Mouse (Mus musculus): ENCODE measurements around the gene Nr4a1. TPM values are rescaled to one million over a fixed set of nuclear protein-coding genes. Genes with fewer than 3 reads are reported as not detected.

Nr4a1 gene
- polyA plus RNA-seq, 1 experiment from 2014 or later = 1.3 TPM

- Histone ChIP-seq H3K9ac (ENCODE audit: low read length) (no peak overlapping the region), H3K27ac (ENCODE audit: low read depth, low read length) (no peak overlapping the region), H3K9me3 (ENCODE audit: control insufficient read depth, low read length) (no peaks in the 10 kb centered on the region), H3K4me1 (ENCODE audit: control insufficient read depth, insufficient read depth, low read length) (peaks cover 4% of the 10 kb centered on the region; the same call in 1 of the 2 replicates), H3K4me2 (no peak overlapping the region), H3K27me3 (ENCODE audit: control insufficient read depth, insufficient read depth, low read length) (no peaks in the 10 kb centered on the region), H3K36me3 (ENCODE audit: control insufficient read depth, insufficient read depth, low read length) (no peaks in the 10 kb centered on the region), H3K4me3 (ENCODE audit: low read depth, low read length) (no peak overlapping the region)
- 78% methylated on average over 2 of the region's 2 CpGs for WGBS
- no peak for ATAC-seq (ENCODE audit: low FRiP score)
- no peak for DNase-seq (ENCODE audit: low spot score, missing footprints)
Measured at GRCm38 (mm10) chr15:101317814-101318500, 63.9 kb downstream of the Nr4a1 start.

- H3K27ac ChIP-seq (ENCODE audit: low read depth, low read length) = no peak overlapping the region
- 77% methylated on average over 14 of the region's 14 CpGs for WGBS
- H3K4me3 ChIP-seq (ENCODE audit: low read depth, low read length) = no peak overlapping the region
- ATAC-seq (ENCODE audit: low FRiP score) (no peak), DNase-seq (ENCODE audit: low spot score, missing footprints) (peak; percentile 37)
- no peaks in the 10 kb centered on the region for H3K27me3 ChIP-seq (ENCODE audit: control insufficient read depth, insufficient read depth, low read length)
- peaks cover 4% of the 10 kb centered on the region; the same call in 1 of the 2 replicates for H3K4me1 ChIP-seq (ENCODE audit: control insufficient read depth, insufficient read depth, low read length)
- H3K36me3 ChIP-seq (ENCODE audit: control insufficient read depth, insufficient read depth, low read length) = no peaks in the 10 kb centered on the region
- H3K4me2 ChIP-seq = no peak overlapping the region
- no peaks in the 10 kb centered on the region for H3K9me3 ChIP-seq (ENCODE audit: control insufficient read depth, low read length)
- no peak overlapping the region for H3K9ac ChIP-seq (ENCODE audit: low read length)
Measured at GRCm38 (mm10) chr15:101318889-101319765, 65.1 kb downstream of the Nr4a1 start.

GRCm38 (mm10) chr15:101320010-101320617, 66.0 kb downstream of the Nr4a1 start:
- ATAC-seq (ENCODE audit: low FRiP score) (no peak), DNase-seq (ENCODE audit: low spot score, missing footprints) (no peak)
- Histone ChIP-seq H3K9me3 (ENCODE audit: control insufficient read depth, low read length) (no peaks in the 10 kb centered on the region), H3K36me3 (ENCODE audit: control insufficient read depth, insufficient read depth, low read length) (no peaks in the 10 kb centered on the region), H3K4me2 (no peak overlapping the region), H3K27me3 (ENCODE audit: control insufficient read depth, insufficient read depth, low read length) (no peaks in the 10 kb centered on the region), H3K4me3 (ENCODE audit: low read depth, low read length) (no peak overlapping the region), H3K4me1 (ENCODE audit: control insufficient read depth, insufficient read depth, low read length) (peaks cover 4% of the 10 kb centered on the region; the same call in 1 of the 2 replicates), H3K27ac (ENCODE audit: low read depth, low read length) (no peak overlapping the region), H3K9ac (ENCODE audit: low read length) (no peak overlapping the region)
- WGBS = 78% methylated on average over 6 of the region's 6 CpGs

GRCm38 (mm10) chr15:101320618-101321041, 66.6 kb downstream of the Nr4a1 start:
- no peak overlapping the region for H3K9ac ChIP-seq (ENCODE audit: low read length)
- 70% methylated on average over 6 of the region's 6 CpGs for WGBS
- H3K9me3 ChIP-seq (ENCODE audit: control insufficient read depth, low read length) = no peaks in the 10 kb centered on the region
- H3K4me2 ChIP-seq = no peak overlapping the region
- DNase-seq (ENCODE audit: low spot score, missing footprints) (peak; percentile 37), ATAC-seq (ENCODE audit: low FRiP score) (no peak)
- no peak overlapping the region for H3K4me3 ChIP-seq (ENCODE audit: low read depth, low read length)
- peaks cover 4% of the 10 kb centered on the region; the same call in 1 of the 2 replicates for H3K4me1 ChIP-seq (ENCODE audit: control insufficient read depth, insufficient read depth, low read length)
- no peak overlapping the region for H3K27ac ChIP-seq (ENCODE audit: low read depth, low read length)
- no peaks in the 10 kb centered on the region for H3K27me3 ChIP-seq (ENCODE audit: control insufficient read depth, insufficient read depth, low read length)
- H3K36me3 ChIP-seq (ENCODE audit: control insufficient read depth, insufficient read depth, low read length) = no peaks in the 10 kb centered on the region

GRCm38 (mm10) chr15:101321126-101321525, 67.1 kb downstream of the Nr4a1 start:
- no peak overlapping the region for H3K4me2 ChIP-seq
- no peaks in the 10 kb centered on the region for H3K36me3 ChIP-seq (ENCODE audit: control insufficient read depth, insufficient read depth, low read length)
- DNase-seq (ENCODE audit: low spot score, missing footprints) (peak; percentile 61), ATAC-seq (ENCODE audit: low FRiP score) (no peak)
- WGBS = 77% methylated on average over 5 of the region's 5 CpGs
- no peak overlapping the region for H3K4me3 ChIP-seq (ENCODE audit: low read depth, low read length)
- no peaks in the 10 kb centered on the region for H3K27me3 ChIP-seq (ENCODE audit: control insufficient read depth, insufficient read depth, low read length)
- H3K27ac ChIP-seq (ENCODE audit: low read depth, low read length) = no peak overlapping the region
- H3K9ac ChIP-seq (ENCODE audit: low read length) = no peak overlapping the region
- no peaks in the 10 kb centered on the region for H3K9me3 ChIP-seq (ENCODE audit: control insufficient read depth, low read length)
- peaks cover 1% of the 10 kb centered on the region; the same call in 1 of the 2 replicates for H3K4me1 ChIP-seq (ENCODE audit: control insufficient read depth, insufficient read depth, low read length)

GRCm38 (mm10) chr15:101322106-101322505, 68.0 kb downstream of the Nr4a1 start:
- Histone ChIP-seq H3K9me3 (ENCODE audit: control insufficient read depth, low read length) (no peaks in the 10 kb centered on the region), H3K4me1 (ENCODE audit: control insufficient read depth, insufficient read depth, low read length) (no peaks in the 10 kb centered on the region), H3K9ac (ENCODE audit: low read length) (no peak overlapping the region), H3K4me2 (no peak overlapping the region), H3K36me3 (ENCODE audit: control insufficient read depth, insufficient read depth, low read length) (no peaks in the 10 kb centered on the region), H3K27me3 (ENCODE audit: control insufficient read depth, insufficient read depth, low read length) (no peaks in the 10 kb centered on the region), H3K27ac (ENCODE audit: low read depth, low read length) (no peak overlapping the region), H3K4me3 (ENCODE audit: low read depth, low read length) (no peak overlapping the region)
- WGBS = 82% methylated on average over 5 of the region's 5 CpGs
- DNase-seq (ENCODE audit: low spot score, missing footprints) = peak; percentile 62
- no peak for ATAC-seq (ENCODE audit: low FRiP score)

GRCm38 (mm10) chr15:101322640-101323039, 68.6 kb downstream of the Nr4a1 start:
- no peaks in the 10 kb centered on the region for H3K27me3 ChIP-seq (ENCODE audit: control insufficient read depth, insufficient read depth, low read length)
- whole genome bisulfite sequencing = 84% methylated on average over 7 of the region's 7 CpGs

GRCm38 (mm10) chr15:101323511-101323910, 69.4 kb downstream of the Nr4a1 start:
- Histone ChIP-seq H3K36me3 (ENCODE audit: control insufficient read depth, insufficient read depth, low read length) (no peaks in the 10 kb centered on the region), H3K9me3 (ENCODE audit: control insufficient read depth, low read length) (no peaks in the 10 kb centered on the region), H3K27ac (ENCODE audit: low read depth, low read length) (no peak overlapping the region), H3K9ac (ENCODE audit: low read length) (no peak overlapping the region), H3K4me1 (ENCODE audit: control insufficient read depth, insufficient read depth, low read length) (no peaks in the 10 kb centered on the region), H3K27me3 (ENCODE audit: control insufficient read depth, insufficient read depth, low read length) (no peaks in the 10 kb centered on the region), H3K4me3 (ENCODE audit: low read depth, low read length) (no peak overlapping the region), H3K4me2 (no peak overlapping the region)
- 92% methylated on average over 5 of the region's 5 CpGs for whole genome bisulfite sequencing
- ATAC-seq (ENCODE audit: low FRiP score) = no peak
- DNase-seq (ENCODE audit: low spot score, missing footprints) = peak; percentile 74

More at GRCm38 (mm10) chr15:101322640-101323039, 68.6 kb downstream of the Nr4a1 start:
- no peak for DNase-seq (ENCODE audit: low spot score, missing footprints)
- Histone ChIP-seq H3K4me1 (ENCODE audit: control insufficient read depth, insufficient read depth, low read length) (no peaks in the 10 kb centered on the region), H3K4me3 (ENCODE audit: low read depth, low read length) (no peak overlapping the region), H3K9ac (ENCODE audit: low read length) (no peak overlapping the region), H3K9me3 (ENCODE audit: control insufficient read depth, low read length) (no peaks in the 10 kb centered on the region), H3K36me3 (ENCODE audit: control insufficient read depth, insufficient read depth, low read length) (no peaks in the 10 kb centered on the region), H3K27ac (ENCODE audit: low read depth, low read length) (no peak overlapping the region), H3K4me2 (no peak overlapping the region)
- no peak for ATAC-seq (ENCODE audit: low FRiP score)
